Mouse (Mus musculus): ENCODE results near the gene Ywhab. TPM values are rescaled to one million over a fixed set of nuclear protein-coding genes. Genes with fewer than 3 reads are reported as not detected.

Ywhab gene
- polyA plus RNA-seq, 1 experiment from 2014 or later, result 519 TPM

DNA sequence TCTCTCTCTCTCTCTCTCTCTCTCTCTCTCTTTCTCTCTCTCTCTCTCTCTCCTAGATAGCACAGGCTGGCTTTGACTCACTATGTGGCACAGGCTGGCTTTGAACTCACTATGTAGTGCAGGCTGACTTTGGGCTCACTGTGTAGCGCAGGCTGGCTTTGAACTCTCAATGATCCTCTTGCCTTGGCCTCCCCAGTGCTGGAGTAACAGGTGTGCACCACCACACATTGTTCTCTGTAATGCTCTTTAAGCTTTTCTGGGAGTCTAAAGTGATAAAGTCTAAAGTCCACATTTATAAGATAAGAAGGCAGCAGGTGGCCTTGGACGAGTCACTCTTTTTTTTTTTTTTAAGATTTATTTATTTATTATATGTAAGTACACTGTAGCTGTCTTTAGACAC is 46.8 kb downstream of the Ywhab start:
- Histone ChIP-seq H3K4me3 (replicated peaks) (no peak overlapping the region), H3K27me3 (replicated peaks) (no peaks in the 10 kb centered on the region), H3K4me1 (no peaks in the 10 kb centered on the region), H3K4me2 (no peak overlapping the region), H3K9ac (replicated peaks) (no peak overlapping the region), H3K9me3 (replicated peaks) (no peaks in the 10 kb centered on the region), H3K27ac (replicated peaks) (no peak overlapping the region), H3K36me3 (no peaks in the 10 kb centered on the region)
- 90% methylated on average over 2 of the region's 2 CpGs for WGBS
- no peak for ATAC-seq (ENCODE audit: low FRiP score)

DNA sequence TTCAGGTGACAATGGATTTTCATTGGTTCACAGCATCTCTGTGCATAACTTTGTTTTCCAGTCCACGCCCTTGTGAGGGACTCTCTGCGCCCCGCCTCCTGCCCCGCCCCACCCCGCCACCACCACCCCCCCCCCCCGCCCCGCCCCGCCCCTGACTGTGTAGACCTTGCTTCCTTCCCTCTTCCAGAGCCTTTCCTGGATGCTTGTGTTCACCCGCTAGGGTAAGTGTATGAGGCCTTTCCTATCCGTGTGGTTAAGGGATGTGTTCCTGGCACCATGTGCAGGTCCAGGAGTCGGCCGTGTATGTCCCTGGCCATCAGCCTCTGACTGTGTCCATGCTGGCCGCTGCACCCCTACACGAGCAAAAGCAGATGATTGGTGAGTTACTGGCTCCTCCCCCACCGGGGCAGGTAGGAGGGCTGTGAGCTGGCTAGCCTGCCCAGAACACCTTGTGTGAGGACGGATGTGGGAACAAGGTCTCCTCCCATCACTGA is 52.5 kb downstream of the Ywhab start:
- Histone ChIP-seq H3K9ac (replicated peaks) (no peak overlapping the region; the same call in 1 of the 2 replicates), H3K27me3 (replicated peaks) (no peaks in the 10 kb centered on the region), H3K4me2 (peak overlapping the region; percentile 51), H3K36me3 (peaks cover 8% of the 10 kb centered on the region), H3K9me3 (replicated peaks) (no peaks in the 10 kb centered on the region), H3K4me3 (replicated peaks) (peak overlapping the region; percentile 32), H3K4me1 (peaks cover 3% of the 10 kb centered on the region; the same call in 1 of the 2 replicates), H3K27ac (replicated peaks) (no peak overlapping the region)
- ATAC-seq (ENCODE audit: low FRiP score), result peak; percentile 66
- 1% methylated on average over 14 of the region's 16 CpGs for WGBS

DNA sequence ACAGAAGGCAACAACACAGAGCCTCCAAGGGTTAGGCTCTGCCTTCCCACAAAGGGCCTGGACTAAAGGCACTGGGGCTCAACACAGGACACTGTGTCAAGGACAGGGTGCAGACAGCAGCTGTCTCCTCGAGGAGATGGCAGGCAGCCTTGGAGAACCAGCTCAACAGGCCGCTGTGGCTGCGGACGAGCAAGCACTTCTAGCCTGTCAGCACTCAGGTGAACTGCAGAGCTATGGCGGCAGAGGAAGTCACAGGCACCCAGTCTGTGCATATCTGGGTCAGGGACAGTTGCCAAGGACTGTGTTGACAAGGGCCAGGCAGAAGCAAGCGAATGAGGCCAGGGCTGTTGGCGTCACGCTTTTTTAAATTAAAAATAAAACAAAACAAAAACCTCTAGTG is 59.0 kb downstream of the Ywhab start:
- Histone ChIP-seq H3K4me1 (no peaks in the 10 kb centered on the region), H3K9me3 (replicated peaks) (no peaks in the 10 kb centered on the region), H3K27ac (replicated peaks) (no peak overlapping the region), H3K9ac (replicated peaks) (no peak overlapping the region), H3K36me3 (peaks cover 62% of the 10 kb centered on the region), H3K27me3 (replicated peaks) (no peaks in the 10 kb centered on the region), H3K4me3 (replicated peaks) (no peak overlapping the region), H3K4me2 (no peak overlapping the region)
- 96% methylated on average over 8 of the region's 8 CpGs for WGBS
- ATAC-seq (ENCODE audit: low FRiP score), result no peak

DNA sequence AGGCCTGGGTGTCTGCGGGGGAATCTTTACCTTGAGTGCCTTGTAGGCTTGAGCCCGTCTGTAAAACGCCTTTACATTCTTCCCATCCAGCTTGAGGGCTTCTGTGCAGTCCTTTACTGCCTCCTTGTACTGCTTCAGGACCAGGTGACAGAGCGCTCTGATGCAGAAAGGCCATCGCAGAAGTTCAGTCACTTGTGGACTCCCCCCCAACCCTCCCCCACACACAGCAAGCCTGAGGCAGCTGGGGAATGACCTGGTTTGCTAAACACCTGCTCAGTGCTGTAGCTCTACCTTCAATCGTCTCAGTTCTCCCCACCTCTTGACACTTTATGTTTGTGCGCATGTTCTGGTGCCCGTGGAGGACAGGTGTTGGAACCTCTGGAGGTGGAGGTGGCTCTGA is 59.9 kb downstream of the Ywhab start:
- no peaks in the 10 kb centered on the region for H3K27me3 ChIP-seq (replicated peaks)
- H3K9me3 ChIP-seq (replicated peaks), result no peaks in the 10 kb centered on the region
- no peak overlapping the region for H3K9ac ChIP-seq (replicated peaks)
- H3K4me1 ChIP-seq, result no peaks in the 10 kb centered on the region
- no peak for ATAC-seq (ENCODE audit: low FRiP score)
- no peak overlapping the region for H3K4me2 ChIP-seq
- H3K36me3 ChIP-seq, result peaks cover 71% of the 10 kb centered on the region
- H3K27ac ChIP-seq (replicated peaks), result no peak overlapping the region
- WGBS, result 93% methylated on average over 8 of the region's 8 CpGs
- H3K4me3 ChIP-seq (replicated peaks), result no peak overlapping the region

DNA sequence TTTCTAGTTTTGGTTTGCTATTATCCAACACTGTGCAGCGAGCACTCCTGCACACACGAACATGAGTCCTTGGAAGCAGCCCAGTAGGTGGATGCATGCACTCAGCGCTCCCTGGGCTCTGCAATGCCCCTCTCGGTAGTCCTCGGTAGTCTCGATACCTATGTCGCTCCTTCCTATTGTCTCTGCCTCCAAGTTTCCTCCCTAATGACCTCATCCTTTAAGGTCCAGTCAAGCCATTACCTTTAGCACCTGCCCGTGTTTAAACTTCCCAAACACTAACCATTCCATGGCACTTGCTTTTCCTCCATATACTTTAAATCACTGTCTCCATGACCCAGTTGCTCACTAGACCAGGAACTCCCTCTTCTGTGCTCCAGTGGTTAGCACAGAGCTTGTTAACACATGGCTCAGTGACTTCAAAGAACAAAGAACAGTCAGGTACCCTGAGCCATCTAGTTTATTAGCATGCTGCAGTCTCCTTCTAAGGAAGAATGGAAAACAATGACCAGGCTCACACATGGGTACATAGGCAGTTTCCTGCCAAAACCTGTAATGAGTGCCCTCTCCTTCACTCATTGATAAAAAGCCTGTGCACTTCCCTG is 65.0 kb downstream of the Ywhab start:
- Histone ChIP-seq H3K27ac (replicated peaks) (no peak overlapping the region), H3K9ac (replicated peaks) (no peak overlapping the region), H3K27me3 (replicated peaks) (no peaks in the 10 kb centered on the region), H3K36me3 (peaks cover 83% of the 10 kb centered on the region), H3K9me3 (replicated peaks) (no peaks in the 10 kb centered on the region), H3K4me3 (replicated peaks) (no peak overlapping the region), H3K4me2 (no peak overlapping the region), H3K4me1 (no peaks in the 10 kb centered on the region)
- ATAC-seq (ENCODE audit: low FRiP score), result no peak
- 92% methylated on average over 8 of the region's 8 CpGs for WGBS

Other genes with a start within 250 kb of the Ywhab start
- gene Ada, start 244.7 kb upstream of the Ywhab start, polyA plus RNA-seq (2015; fragmentation: Nextera tagmentation; extraction: Ambion mirVana), result 4.2 and 10.1 TPM in 2 replicates
- 0.31 and 0.54 TPM in 2 replicates for gene Ccn5, start 174.1 kb upstream of the Ywhab start, polyA plus RNA-seq (2015; fragmentation: Nextera tagmentation; extraction: Ambion mirVana)
- gene Kcnk15, start 141.3 kb upstream of the Ywhab start, polyA plus RNA-seq (2015; fragmentation: Nextera tagmentation; extraction: Ambion mirVana), result 0.24 TPM in 1 of 2 replicates, not detected in the other
- gene Rims4, start 76.3 kb upstream of the Ywhab start, polyA plus RNA-seq (2015; fragmentation: Nextera tagmentation; extraction: Ambion mirVana), result 13.0 and 17.8 TPM in 2 replicates
- 1.1 and 1.7 TPM in 2 replicates for gene Pabpc1l, start 30.5 kb downstream of the Ywhab start, polyA plus RNA-seq (2015; fragmentation: Nextera tagmentation; extraction: Ambion mirVana)
- 15.4 and 19.0 TPM in 2 replicates for gene Stk4, start 75.4 kb downstream of the Ywhab start, polyA plus RNA-seq (2015; fragmentation: Nextera tagmentation; extraction: Ambion mirVana)
- 49.5 and 53.9 TPM in 2 replicates for gene Tomm34, start 76.2 kb downstream of the Ywhab start, polyA plus RNA-seq (2015; fragmentation: Nextera tagmentation; extraction: Ambion mirVana)
- 1.8 and 2.4 TPM in 2 replicates for gene Kcns1, start 176.2 kb downstream of the Ywhab start, polyA plus RNA-seq (2015; fragmentation: Nextera tagmentation; extraction: Ambion mirVana)
- gene Wfdc5, start 187.8 kb downstream of the Ywhab start, polyA plus RNA-seq (2015; fragmentation: Nextera tagmentation; extraction: Ambion mirVana), result not detected in 2 replicates
- not detected in 2 replicates for gene Wfdc12, start 195.6 kb downstream of the Ywhab start, polyA plus RNA-seq (2015; fragmentation: Nextera tagmentation; extraction: Ambion mirVana)
- not detected in 2 replicates for gene Wfdc15a, start 205.2 kb downstream of the Ywhab start, polyA plus RNA-seq (2015; fragmentation: Nextera tagmentation; extraction: Ambion mirVana)
- 2.5 TPM in 1 of 2 replicates, not detected in the other for gene Wfdc15b, start 226.7 kb downstream of the Ywhab start, polyA plus RNA-seq (2015; fragmentation: Nextera tagmentation; extraction: Ambion mirVana)
- gene Svs2, start 243.5 kb downstream of the Ywhab start, polyA plus RNA-seq (2015; fragmentation: Nextera tagmentation; extraction: Ambion mirVana), result not detected in 2 replicates